Mouse (Mus musculus): ENCODE data around the gene Sectm1a. TPM values are rescaled to one million over a fixed set of nuclear protein-coding genes. Genes with fewer than 3 reads are reported as not detected.
"Not testable (repeated sequence)": the region's sequence is repeated elsewhere in the genome, so short reads cannot be mapped to it uniquely, and the experiment has no call there.

Gene Sectm1a
- total RNA-seq, 1 experiment = not detected

DNA sequence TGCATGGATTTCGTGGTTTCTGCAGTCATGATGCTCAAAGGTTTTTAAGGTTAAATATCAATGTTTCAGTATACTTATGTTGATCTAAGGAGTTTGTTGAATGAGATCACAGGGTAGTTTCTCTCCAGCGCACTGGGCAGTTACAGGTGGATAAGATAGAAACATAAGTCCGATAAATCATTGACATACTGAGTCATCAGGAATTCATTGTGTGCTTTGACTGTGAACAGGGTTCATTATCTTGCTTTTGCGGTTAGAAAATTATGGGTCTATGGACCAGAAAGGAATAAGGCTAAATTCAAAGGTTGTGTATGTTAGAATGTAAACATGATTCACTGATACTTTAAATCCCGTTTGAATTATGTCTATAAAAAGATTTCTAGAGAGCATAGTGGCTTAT, 4.2 kb upstream of the Sectm1a start:
- Histone ChIP-seq H3K4me1 (ENCODE audit: control insufficient read depth in 2 of 2, insufficient read depth in 2 of 2, low read length in 2 of 2, poor library complexity in 1 of 2) (no peaks in the 10 kb centered on the region), H3K9me3 (ENCODE audit: control insufficient read depth, insufficient read depth, low read depth, low read length) (no peaks in the 10 kb centered on the region), H3K4me3 (ENCODE audit: insufficient read depth in 1 of 2, low read depth in 1 of 2, low read length in 2 of 2, poor library complexity in 1 of 2, severe bottlenecking in 1 of 2) (no peak overlapping the region), H3K27ac (ENCODE audit: insufficient read depth, low read depth, low read length, poor library complexity, severe bottlenecking) (no peak overlapping the region), H3K9ac (ENCODE audit: insufficient read depth, low read depth, low read length, poor library complexity, severe bottlenecking) (no peak overlapping the region), H3K36me3 (ENCODE audit: control insufficient read depth, insufficient read depth, low read length, poor library complexity, severe bottlenecking) (no peaks in the 10 kb centered on the region)
- in situ Hi-C loops (cut with MboI; ENCODE audit: low sequenced_read_pairs in 2 of 2, unreplicated experiment in 2 of 2) = no loop called here
- TF ChIP-seq ZC3H11A (IDR thresholded peaks at IDR 0.05; ENCODE audit: borderline replicate concordance, low read depth, low read length) (no peak), MAFK (IDR thresholded peaks at IDR 0.05; ENCODE audit: insufficient read depth, low read depth, low read length) (no peak), ZNF384 (IDR thresholded peaks at IDR 0.05; ENCODE audit: low read depth, low read length) (no peak), CHD2 (IDR thresholded peaks at IDR 0.05; ENCODE audit: low read depth, low read length) (no peak), HCFC1 (IDR thresholded peaks at IDR 0.05; ENCODE audit: borderline replicate concordance, insufficient read depth, low read length) (no peak)
- DNase-seq (ENCODE audit: low read depth, low spot score) = no peak

GRCm38 (mm10) chr11:121082857-121083500, 2.0 kb upstream of the Sectm1a start:
- no peak overlapping the region for H3K27ac ChIP-seq (ENCODE audit: insufficient read depth, low read depth, low read length, poor library complexity, severe bottlenecking)
- H3K9ac ChIP-seq (ENCODE audit: insufficient read depth, low read depth, low read length, poor library complexity, severe bottlenecking) = no peak overlapping the region
- no peaks in the 10 kb centered on the region for H3K4me1 ChIP-seq (ENCODE audit: control insufficient read depth in 2 of 2, insufficient read depth in 2 of 2, low read length in 2 of 2, poor library complexity in 1 of 2)
- H3K4me3 ChIP-seq (ENCODE audit: insufficient read depth in 1 of 2, low read depth in 1 of 2, low read length in 2 of 2, poor library complexity in 1 of 2, severe bottlenecking in 1 of 2) = no peak overlapping the region
- H3K36me3 ChIP-seq (ENCODE audit: control insufficient read depth, insufficient read depth, low read length, poor library complexity, severe bottlenecking) = no peaks in the 10 kb centered on the region
- DNase-seq (ENCODE audit: low read depth, low spot score) = no peak
- in situ Hi-C loops (cut with MboI; ENCODE audit: low sequenced_read_pairs in 2 of 2, unreplicated experiment in 2 of 2) = no loop called here
- no peak for TF ChIP-seq HCFC1 (IDR thresholded peaks at IDR 0.05; ENCODE audit: borderline replicate concordance, insufficient read depth, low read length)
- TF ChIP-seq ZNF384 (IDR thresholded peaks at IDR 0.05; ENCODE audit: low read depth, low read length) = no peak
- no peaks in the 10 kb centered on the region for H3K9me3 ChIP-seq (ENCODE audit: control insufficient read depth, insufficient read depth, low read depth, low read length)

GRCm38 (mm10) chr11:121082250-121082649, 1.2 kb upstream of the Sectm1a start:
- in situ Hi-C loops (cut with MboI; ENCODE audit: low sequenced_read_pairs in 2 of 2, unreplicated experiment in 2 of 2) = no loop called here
- Histone ChIP-seq H3K4me1 (ENCODE audit: control insufficient read depth in 2 of 2, insufficient read depth in 2 of 2, low read length in 2 of 2, poor library complexity in 1 of 2) (no peaks in the 10 kb centered on the region), H3K27ac (ENCODE audit: insufficient read depth, low read depth, low read length, poor library complexity, severe bottlenecking) (no peak overlapping the region), H3K9me3 (ENCODE audit: control insufficient read depth, insufficient read depth, low read depth, low read length) (no peaks in the 10 kb centered on the region), H3K4me3 (ENCODE audit: insufficient read depth in 1 of 2, low read depth in 1 of 2, low read length in 2 of 2, poor library complexity in 1 of 2, severe bottlenecking in 1 of 2) (no peak overlapping the region), H3K36me3 (ENCODE audit: control insufficient read depth, insufficient read depth, low read length, poor library complexity, severe bottlenecking) (no peaks in the 10 kb centered on the region), H3K9ac (ENCODE audit: insufficient read depth, low read depth, low read length, poor library complexity, severe bottlenecking) (no peak overlapping the region)
- TF ChIP-seq CHD2 (IDR thresholded peaks at IDR 0.05; ENCODE audit: low read depth, low read length) (no peak), ZC3H11A (IDR thresholded peaks at IDR 0.05; ENCODE audit: borderline replicate concordance, low read depth, low read length) (no peak), ZNF384 (IDR thresholded peaks at IDR 0.05; ENCODE audit: low read depth, low read length) (no peak), MAFK (IDR thresholded peaks at IDR 0.05; ENCODE audit: insufficient read depth, low read depth, low read length) (no peak), HCFC1 (IDR thresholded peaks at IDR 0.05; ENCODE audit: borderline replicate concordance, insufficient read depth, low read length) (no peak)
- DNase-seq (ENCODE audit: low read depth, low spot score) = no peak

- Histone ChIP-seq H3K9me3 (ENCODE audit: control insufficient read depth, insufficient read depth, low read depth, low read length) (no peaks in the 10 kb centered on the region), H3K36me3 (ENCODE audit: control insufficient read depth, insufficient read depth, low read length, poor library complexity, severe bottlenecking) (no peaks in the 10 kb centered on the region), H3K4me1 (ENCODE audit: control insufficient read depth in 2 of 2, insufficient read depth in 2 of 2, low read length in 2 of 2, poor library complexity in 1 of 2) (no peaks in the 10 kb centered on the region), H3K27ac (ENCODE audit: insufficient read depth, low read depth, low read length, poor library complexity, severe bottlenecking) (no peak overlapping the region), H3K4me3 (ENCODE audit: insufficient read depth in 1 of 2, low read depth in 1 of 2, low read length in 2 of 2, poor library complexity in 1 of 2, severe bottlenecking in 1 of 2) (no peak overlapping the region), H3K9ac (ENCODE audit: insufficient read depth, low read depth, low read length, poor library complexity, severe bottlenecking) (no peak overlapping the region)
- TF ChIP-seq ZNF384 (IDR thresholded peaks at IDR 0.05; ENCODE audit: low read depth, low read length) (no peak), ZC3H11A (IDR thresholded peaks at IDR 0.05; ENCODE audit: borderline replicate concordance, low read depth, low read length) (no peak), CHD2 (IDR thresholded peaks at IDR 0.05; ENCODE audit: low read depth, low read length) (no peak), MAFK (IDR thresholded peaks at IDR 0.05; ENCODE audit: insufficient read depth, low read depth, low read length) (no peak), HCFC1 (IDR thresholded peaks at IDR 0.05; ENCODE audit: borderline replicate concordance, insufficient read depth, low read length) (no peak)
- no peak for DNase-seq (ENCODE audit: low read depth, low spot score)
- in situ Hi-C loops (cut with MboI; ENCODE audit: low sequenced_read_pairs in 2 of 2, unreplicated experiment in 2 of 2) = no loop called here
These were observed 690 bp downstream of the Sectm1a start for GRCm38 (mm10) chr11:121080330-121080729.

- no peak for DNase-seq (ENCODE audit: low read depth, low spot score)
- Histone ChIP-seq H3K9ac (ENCODE audit: insufficient read depth, low read depth, low read length, poor library complexity, severe bottlenecking) (no peak overlapping the region), H3K4me3 (ENCODE audit: insufficient read depth in 1 of 2, low read depth in 1 of 2, low read length in 2 of 2, poor library complexity in 1 of 2, severe bottlenecking in 1 of 2) (no peak overlapping the region), H3K9me3 (ENCODE audit: control insufficient read depth, insufficient read depth, low read depth, low read length) (no peaks in the 10 kb centered on the region), H3K36me3 (ENCODE audit: control insufficient read depth, insufficient read depth, low read length, poor library complexity, severe bottlenecking) (no peaks in the 10 kb centered on the region), H3K4me1 (ENCODE audit: control insufficient read depth in 2 of 2, insufficient read depth in 2 of 2, low read length in 2 of 2, poor library complexity in 1 of 2) (no peaks in the 10 kb centered on the region), H3K27ac (ENCODE audit: insufficient read depth, low read depth, low read length, poor library complexity, severe bottlenecking) (no peak overlapping the region)
- in situ Hi-C loops (cut with MboI; ENCODE audit: low sequenced_read_pairs in 2 of 2, unreplicated experiment in 2 of 2) = no loop called here
- TF ChIP-seq MAFK (IDR thresholded peaks at IDR 0.05; ENCODE audit: insufficient read depth, low read depth, low read length) (no peak), ZC3H11A (IDR thresholded peaks at IDR 0.05; ENCODE audit: borderline replicate concordance, low read depth, low read length) (no peak), ZNF384 (IDR thresholded peaks at IDR 0.05; ENCODE audit: low read depth, low read length) (no peak), CHD2 (IDR thresholded peaks at IDR 0.05; ENCODE audit: low read depth, low read length) (no peak), HCFC1 (IDR thresholded peaks at IDR 0.05; ENCODE audit: borderline replicate concordance, insufficient read depth, low read length) (no peak)
These were observed 5.4 kb downstream of the Sectm1a start for GRCm38 (mm10) chr11:121075655-121076054.

GRCm38 (mm10) chr11:121069662-121070061, 11.4 kb downstream of the Sectm1a start:
- H3K4me1 ChIP-seq (ENCODE audit: control insufficient read depth in 2 of 2, insufficient read depth in 2 of 2, low read length in 2 of 2, poor library complexity in 1 of 2); H3K9me3 ChIP-seq (ENCODE audit: control insufficient read depth, insufficient read depth, low read depth, low read length); H3K4me3 ChIP-seq (ENCODE audit: insufficient read depth in 1 of 2, low read depth in 1 of 2, low read length in 2 of 2, poor library complexity in 1 of 2, severe bottlenecking in 1 of 2); H3K27ac ChIP-seq (ENCODE audit: insufficient read depth, low read depth, low read length, poor library complexity, severe bottlenecking); in situ Hi-C loops (cut with MboI; ENCODE audit: low sequenced_read_pairs in 2 of 2, unreplicated experiment in 2 of 2); H3K36me3 ChIP-seq (ENCODE audit: control insufficient read depth, insufficient read depth, low read length, poor library complexity, severe bottlenecking); H3K9ac ChIP-seq (ENCODE audit: insufficient read depth, low read depth, low read length, poor library complexity, severe bottlenecking); DNase-seq (ENCODE audit: low read depth, low spot score): not testable (repeated sequence)
